Mouse (Mus musculus) midbrain, embryonic 15.5 days (tissue): Measurements from ENCODE around the gene C4b. TPM values are rescaled to one million over a fixed set of nuclear protein-coding genes. Genes with fewer than 3 reads are reported as not detected.
"Not testable (repeated sequence)": the region's sequence is repeated elsewhere in the genome, so short reads cannot be mapped to it uniquely, and the experiment has no call there.

ENCODE experiments used
- ATAC-seq: fragments of 200-750 bp; cut with Nextera tagmentation; replicated peaks from 2 replicates; pipeline ENCODE4 v1.8.0; 2017; ENCODE audit warnings: moderate TSS enrichment
- H3K27ac ChIP-seq: fragments of 300-500 bp; sonication (generic); 2 replicates; pipeline ENCODE4 v1.5.1; 2015; ENCODE audit warnings: mild to moderate bottlenecking, inconsistent platforms
- H3K27me3 ChIP-seq: fragments of 300-500 bp; sonication (generic); replicated peaks from 2 replicates; pipeline ENCODE4 v1.6.1; 2015; ENCODE audit warnings: inconsistent platforms
- H3K36me3 ChIP-seq: fragments of 300-500 bp; sonication (generic); replicated peaks from 2 replicates; pipeline ENCODE4 v1.6.1; 2015; ENCODE audit warnings: inconsistent platforms
- H3K4me1 ChIP-seq: fragments of 300-500 bp; sonication (generic); 2 replicates; pipeline ENCODE4 v1.6.1; 2015; ENCODE audit warnings: inconsistent platforms
- H3K4me2 ChIP-seq: fragments of 300-500 bp; sonication (generic); 2 replicates; pipeline ENCODE4 v1.6.1; 2015; ENCODE audit warnings: inconsistent platforms, mild to moderate bottlenecking, moderate library complexity
- H3K4me3 ChIP-seq: fragments of 300-500 bp; sonication (generic); 2 replicates; pipeline ENCODE4 v1.5.1; 2015; ENCODE audit warnings: mild to moderate bottlenecking, inconsistent platforms
- H3K9ac ChIP-seq: fragments of 300-500 bp; sonication (generic); 2 replicates; pipeline ENCODE4 v1.6.1; 2015; ENCODE audit warnings: mild to moderate bottlenecking, inconsistent platforms
- H3K9me3 ChIP-seq: fragments of 300-500 bp; sonication (generic); 2 replicates; pipeline ENCODE4 v1.6.1; 2016; ENCODE audit warnings: inconsistent platforms
- WGBS: fragments of 180-500 bp; shearing (Covaris S2); methylation state at CpG from one replicate; pipeline ENCODE4 v1.1.7; 2015; ENCODE audit warnings: mixed read lengths; 5-methylcytosine and 5-hydroxymethylcytosine counted together
- polyA plus RNA-seq: library from polyadenylated mRNA; unstranded; fragments of >200 nt; fragmentation: Nextera tagmentation; extraction: Ambion mirVana; gene quantifications from 2 replicates; pipeline ENCODE4 v1.2.1, GENCODE M21; 2015

The C4b gene
- 0.22 TPM in 2 replicates for polyA plus RNA-seq

GRCm38 (mm10) chr17:34743719-34744118 lies at the start of gene C4b:
C4b (minus strand) TSS chr17:34743882.
- H3K4me2 ChIP-seq, result no peak within 1 kb of the TSS
- no peak within 1 kb of the TSS for H3K9ac ChIP-seq
- H3K27ac ChIP-seq, result no peak within 1 kb of the TSS
- WGBS, result 91% methylated on average over 7 of the region's 7 CpGs
- H3K4me3 ChIP-seq, result no peak within 1 kb of the TSS
- no peaks in the 10 kb centered on the region for H3K36me3 ChIP-seq
- H3K4me1 ChIP-seq, result no peaks in the 10 kb centered on the region
- no peaks in the 10 kb centered on the region for H3K9me3 ChIP-seq
- H3K27me3 ChIP-seq, result no peaks in the 10 kb centered on the region
- ATAC-seq, result no peak

GRCm38 (mm10) chr17:34777680-34778325 lies 34.1 kb upstream of the C4b start:
- Histone ChIP-seq H3K4me1 (no peaks in the 10 kb centered on the region), H3K27ac (no peak overlapping the region), H3K4me2 (no peak overlapping the region), H3K9ac (no peak overlapping the region), H3K9me3 (peaks cover 4% of the 10 kb centered on the region; the same call in 1 of the 2 replicates), H3K27me3 (no peaks in the 10 kb centered on the region), H3K36me3 (no peaks in the 10 kb centered on the region), H3K4me3 (no peak overlapping the region)
- no peak for ATAC-seq
- 80% methylated on average over 9 of the region's 9 CpGs for WGBS

DNA sequence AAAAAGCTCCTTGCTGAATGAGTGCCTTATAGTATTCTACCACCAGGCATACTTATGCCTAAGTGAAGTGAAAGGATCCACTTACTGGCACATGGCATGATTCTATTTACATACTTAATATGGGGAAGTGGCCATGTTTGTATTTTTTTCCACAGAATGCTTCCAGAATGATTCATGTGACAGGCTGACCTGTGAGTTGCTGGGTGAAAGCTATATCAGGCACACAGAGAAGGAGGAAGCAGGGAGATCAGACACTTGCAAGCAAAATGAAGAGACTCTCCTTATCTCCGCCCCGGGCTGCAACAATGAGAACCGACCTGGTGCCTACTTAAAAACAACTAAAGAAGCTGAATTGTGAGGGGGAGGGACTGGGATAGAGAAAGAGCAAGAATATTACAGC lies 17.8 kb upstream of the C4b start:
- Histone ChIP-seq H3K4me3 (no peak overlapping the region), H3K9me3 (no peaks in the 10 kb centered on the region), H3K4me1 (no peaks in the 10 kb centered on the region), H3K27ac (no peak overlapping the region), H3K36me3 (no peaks in the 10 kb centered on the region), H3K9ac (no peak overlapping the region), H3K4me2 (no peak overlapping the region), H3K27me3 (no peaks in the 10 kb centered on the region)
- no peak for ATAC-seq
- WGBS, result 76% methylated on average over 3 of the region's 3 CpGs

DNA sequence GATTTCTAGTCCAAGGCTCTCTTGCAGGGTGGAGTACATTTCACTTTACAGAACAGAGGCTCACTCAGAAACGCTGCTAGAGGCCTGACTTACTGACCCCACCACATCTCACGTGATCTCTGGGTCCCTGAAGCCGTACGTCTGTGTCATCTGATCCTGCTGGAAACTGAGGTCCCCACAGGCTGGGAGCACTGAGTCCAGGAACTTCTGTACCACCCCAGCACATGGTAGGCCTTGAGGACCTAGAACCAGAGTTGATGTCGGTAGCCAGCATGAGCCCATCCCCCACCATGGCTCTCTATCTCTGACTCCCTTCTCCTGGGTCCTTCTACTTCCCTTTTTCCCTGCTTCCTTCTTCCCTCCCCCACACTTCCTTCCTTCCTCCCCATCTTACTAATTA lies 2.8 kb upstream of the C4b start:
- no peaks in the 10 kb centered on the region for H3K36me3 ChIP-seq
- H3K27ac ChIP-seq, result no peak overlapping the region
- WGBS, result 85% methylated on average over 5 of the region's 5 CpGs

GRCm38 (mm10) chr17:34745166-34745565 lies 1.5 kb upstream of the C4b start:
- not testable (repeated sequence) for H3K9ac ChIP-seq, ATAC-seq

More for the DNA sequence above, 2.8 kb upstream of the C4b start:
- ATAC-seq, result no peak
- Histone ChIP-seq H3K9me3 (no peaks in the 10 kb centered on the region), H3K4me1 (no peaks in the 10 kb centered on the region), H3K4me2 (no peak overlapping the region), H3K4me3 (no peak overlapping the region), H3K27me3 (no peaks in the 10 kb centered on the region), H3K9ac (no peak overlapping the region)

DNA sequence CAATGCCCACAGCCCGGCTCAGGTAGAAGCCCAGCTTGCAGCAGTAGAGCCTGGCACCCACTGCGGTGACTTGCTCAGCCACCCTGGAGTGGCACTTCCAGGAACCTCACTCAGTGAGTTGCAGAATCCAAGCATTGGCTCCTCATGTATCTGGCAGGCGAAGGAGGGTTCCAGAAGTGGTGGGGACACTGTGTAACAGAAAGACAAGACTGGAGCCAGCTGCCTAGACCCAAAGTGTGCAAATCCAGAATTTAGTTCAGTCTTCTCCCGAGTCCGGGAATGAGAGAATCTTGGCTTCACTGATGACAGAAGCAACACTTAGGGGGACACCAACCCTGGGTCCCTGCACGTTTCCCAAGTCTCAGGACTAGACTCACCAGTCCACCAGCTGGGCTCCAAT lies 929 bp upstream of the C4b start:
- not testable (repeated sequence) for H3K4me1 ChIP-seq, H3K4me3 ChIP-seq, H3K27ac ChIP-seq, H3K4me2 ChIP-seq, H3K9me3 ChIP-seq, H3K27me3 ChIP-seq, H3K9ac ChIP-seq, H3K36me3 ChIP-seq, ATAC-seq
- WGBS, result 93% methylated on average over 6 of the region's 6 CpGs

More at GRCm38 (mm10) chr17:34745166-34745565, 1.5 kb upstream of the C4b start:
- not testable (repeated sequence) for H3K27me3 ChIP-seq, H3K4me2 ChIP-seq, H3K27ac ChIP-seq, H3K4me3 ChIP-seq, H3K36me3 ChIP-seq, H3K9me3 ChIP-seq, H3K4me1 ChIP-seq
- WGBS, result 88% methylated on average over 4 of the region's 4 CpGs

GRCm38 (mm10) chr17:34744206-34744605 lies 524 bp upstream of the C4b start:
- no peak overlapping the region for H3K4me3 ChIP-seq
- no peaks in the 10 kb centered on the region for H3K36me3 ChIP-seq
- 84% methylated on average over 6 of the region's 6 CpGs for WGBS
- no peaks in the 10 kb centered on the region for H3K9me3 ChIP-seq
- no peaks in the 10 kb centered on the region for H3K27me3 ChIP-seq
- no peak overlapping the region for H3K27ac ChIP-seq
- ATAC-seq, result no peak
- H3K9ac ChIP-seq, result no peak overlapping the region
- H3K4me2 ChIP-seq, result no peak overlapping the region
- H3K4me1 ChIP-seq, result no peaks in the 10 kb centered on the region

- no peak overlapping the region for H3K9ac ChIP-seq
- 77% methylated on average over 4 of the region's 4 CpGs for WGBS
- no peaks in the 10 kb centered on the region for H3K4me1 ChIP-seq
- H3K4me3 ChIP-seq, result no peak overlapping the region
- H3K27ac ChIP-seq, result no peak overlapping the region
- no peaks in the 10 kb centered on the region for H3K36me3 ChIP-seq
- no peak for ATAC-seq
- H3K27me3 ChIP-seq, result no peaks in the 10 kb centered on the region
- no peak overlapping the region for H3K4me2 ChIP-seq
- H3K9me3 ChIP-seq, result no peaks in the 10 kb centered on the region
These were observed 3.4 kb downstream of the C4b start for GRCm38 (mm10) chr17:34740280-34740679.

DNA sequence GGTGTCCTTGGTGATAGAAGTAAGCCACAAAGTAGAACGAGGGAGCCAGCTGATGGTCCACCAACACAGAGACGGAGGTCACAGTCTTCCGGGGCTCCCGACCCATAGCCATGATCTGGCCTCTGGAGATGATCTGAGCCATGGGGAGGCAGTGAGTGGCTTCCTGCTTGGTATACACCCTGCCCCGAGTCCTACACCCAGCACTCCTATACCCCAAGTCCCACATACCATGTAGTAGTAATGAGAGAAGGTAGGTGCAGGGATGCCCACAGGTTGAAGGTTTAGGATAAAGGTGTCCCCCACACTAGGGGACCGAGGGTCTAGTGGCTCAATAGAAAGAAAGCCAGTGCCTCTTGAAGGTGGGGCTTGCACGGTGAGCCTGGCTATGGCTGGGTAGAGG lies 4.0 kb downstream of the C4b start:
- H3K36me3 ChIP-seq, ATAC-seq: not testable (repeated sequence)
- 88% methylated on average over 7 of the region's 7 CpGs for WGBS

DNA sequence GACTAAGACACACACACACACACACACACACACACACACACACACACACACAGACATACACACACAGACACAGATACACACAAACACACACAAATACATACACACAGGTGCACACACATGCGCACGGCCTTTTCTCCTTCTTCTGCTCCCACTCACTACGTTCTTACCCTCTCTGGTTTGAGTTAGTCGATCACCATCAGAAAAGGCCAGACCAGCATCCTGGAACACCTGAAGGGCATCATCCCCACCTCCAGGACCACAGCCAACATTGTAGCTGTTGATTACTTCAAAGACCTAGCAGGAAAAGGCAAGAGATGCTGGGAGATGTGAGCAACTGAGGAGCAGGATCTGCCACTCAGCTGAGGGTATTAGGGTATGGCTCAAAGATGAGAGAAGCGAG lies 6.2 kb downstream of the C4b start:
- H3K4me2 ChIP-seq, H3K4me3 ChIP-seq, H3K27me3 ChIP-seq, ATAC-seq, H3K36me3 ChIP-seq, H3K4me1 ChIP-seq, H3K9me3 ChIP-seq, H3K27ac ChIP-seq, H3K9ac ChIP-seq: not testable (repeated sequence)
- WGBS, result 80% methylated on average over 5 of the region's 5 CpGs

More for the DNA sequence above, 4.0 kb downstream of the C4b start:
- not testable (repeated sequence) for H3K27ac ChIP-seq, H3K27me3 ChIP-seq, H3K4me2 ChIP-seq, H3K9me3 ChIP-seq, H3K9ac ChIP-seq, H3K4me1 ChIP-seq, H3K4me3 ChIP-seq

- H3K4me3 ChIP-seq, H3K9me3 ChIP-seq, ATAC-seq, H3K4me2 ChIP-seq, H3K27me3 ChIP-seq, H3K36me3 ChIP-seq, H3K4me1 ChIP-seq, H3K9ac ChIP-seq, H3K27ac ChIP-seq: not testable (repeated sequence)
- 88% methylated on average over 12 of the region's 12 CpGs for WGBS
These were observed 13.7 kb downstream of the C4b start for GRCm38 (mm10) chr17:34729779-34730553.

GRCm38 (mm10) chr17:34729155-34729554 lies 14.5 kb downstream of the C4b start:
- WGBS, result 83% methylated on average over 11 of the region's 11 CpGs
- H3K4me1 ChIP-seq, H3K9me3 ChIP-seq, H3K27me3 ChIP-seq, H3K4me3 ChIP-seq, H3K4me2 ChIP-seq, H3K27ac ChIP-seq, ATAC-seq, H3K36me3 ChIP-seq, H3K9ac ChIP-seq: not testable (repeated sequence)

DNA sequence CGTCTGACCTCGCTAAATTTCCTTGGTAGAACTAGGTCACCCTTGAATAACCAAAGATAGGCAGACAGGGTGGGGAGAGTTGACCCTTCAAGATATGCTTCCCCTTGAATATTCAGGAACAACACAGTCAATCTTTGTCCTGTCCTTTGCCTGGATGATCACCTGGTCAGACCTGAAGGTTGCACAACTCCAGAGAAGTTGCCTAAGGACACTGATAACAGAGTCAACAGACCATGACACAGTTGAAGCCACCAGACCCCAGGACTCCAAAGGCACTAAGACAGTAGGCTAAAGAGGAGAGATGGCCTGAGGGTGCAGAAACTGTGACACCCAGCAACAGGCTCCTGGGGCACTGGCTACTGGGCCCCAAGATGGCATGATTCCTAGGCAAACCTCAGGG lies 15.8 kb downstream of the C4b start:
- no peaks in the 10 kb centered on the region for H3K27me3 ChIP-seq
- H3K4me3 ChIP-seq, result no peak overlapping the region
- H3K9me3 ChIP-seq, result no peaks in the 10 kb centered on the region
- no peak for ATAC-seq
- 91% methylated on average over 2 of the region's 2 CpGs for WGBS
- H3K36me3 ChIP-seq, result no peaks in the 10 kb centered on the region
- H3K9ac ChIP-seq, result no peak overlapping the region
- no peak overlapping the region for H3K4me2 ChIP-seq
- no peak overlapping the region for H3K27ac ChIP-seq
- no peaks in the 10 kb centered on the region for H3K4me1 ChIP-seq
